Mouse (Mus musculus) E14TG2a.4 (cell line): ENCODE measurements around the gene Ttc7b.

Source experiments
- H3K27me3 ChIP-seq: 2 replicates; pipeline ENCODE4 v1.6.1; 2014; ENCODE audit warnings: low read length, control low read depth; ENCODE audit not compliant: insufficient read depth
- H3K36me3 ChIP-seq: 2 replicates; pipeline ENCODE4 v1.6.1; 2014; ENCODE audit warnings: low read length, control low read depth; ENCODE audit not compliant: insufficient read depth
- H3K4me1 ChIP-seq: replicated peaks from 2 replicates; pipeline ENCODE4 v1.6.1; 2014; ENCODE audit warnings: low read depth, low read length, control low read depth
- H3K4me3 ChIP-seq: replicated peaks from 2 replicates; pipeline ENCODE4 v1.5.1; 2014; ENCODE audit warnings: mild to moderate bottlenecking, low read length
- H3K9me3 ChIP-seq: 2 replicates; pipeline ENCODE4 v1.6.1; 2014; ENCODE audit warnings: low read length, control low read depth
- CTCF ChIP-seq: conservative IDR thresholded peaks from 2 replicates; pipeline ENCODE4 v1.5.1; 2014; ENCODE audit warnings: low read length
- NANOG ChIP-seq: IDR thresholded peaks from 2 replicates; pipeline ENCODE4 v1.6.1; 2014; ENCODE audit warnings: borderline replicate concordance, low read length, mixed read lengths
- POU5F1 ChIP-seq: IDR thresholded peaks from 2 replicates; pipeline ENCODE4 v1.6.1; 2014; ENCODE audit warnings: low read length, borderline replicate concordance

Ttc7b gene

DNA sequence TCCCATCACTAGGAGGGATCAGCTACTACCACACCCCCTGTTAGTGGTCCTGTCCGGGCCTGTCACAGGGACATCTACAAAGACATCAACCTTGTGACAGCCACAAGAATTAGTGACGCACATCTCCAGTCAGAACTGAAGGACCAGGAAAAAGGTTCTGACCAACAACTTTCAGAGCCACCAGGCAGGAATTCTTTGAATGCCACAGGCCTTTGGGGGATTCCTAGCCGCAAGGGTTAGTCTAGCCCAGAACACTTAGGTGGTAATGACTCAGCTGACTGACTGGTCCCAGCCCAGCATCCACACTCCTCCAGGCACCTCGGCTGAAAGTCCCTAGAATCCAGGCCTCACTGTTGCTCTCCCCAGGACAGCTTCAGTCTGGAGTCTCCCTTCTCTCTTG, 240.7 kb downstream of the Ttc7b start:
- TF ChIP-seq POU5F1, result no peak
- TF ChIP-seq CTCF, result no peak
- TF ChIP-seq NANOG, result no peak
- H3K27me3 ChIP-seq, result peaks cover 22% of the 10 kb centered on the region
- no peak overlapping the region for H3K4me3 ChIP-seq
- H3K36me3 ChIP-seq, result no peaks in the 10 kb centered on the region
- H3K4me1 ChIP-seq, result peaks cover 30% of the 10 kb centered on the region
- H3K9me3 ChIP-seq, result peaks cover 10% of the 10 kb centered on the region

DNA sequence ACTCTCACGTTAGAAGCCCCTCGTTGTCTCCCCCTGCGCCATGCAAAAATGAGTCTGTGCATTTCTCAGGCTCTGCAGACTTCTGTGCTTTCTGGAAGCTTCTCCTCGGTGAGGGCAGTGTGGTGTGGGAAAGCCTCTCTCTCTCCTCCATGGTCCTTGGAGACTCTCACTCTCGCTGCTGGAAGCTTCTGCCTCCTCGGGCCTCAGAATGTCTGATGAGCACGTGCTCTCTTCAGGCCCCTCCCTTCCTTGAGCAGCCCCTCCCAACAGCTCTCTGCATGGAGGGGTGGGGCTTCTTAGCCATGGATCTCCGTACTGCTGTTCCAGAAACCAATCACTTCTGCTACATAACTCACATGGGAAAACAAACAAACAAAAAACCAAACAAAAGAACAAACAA, 242.3 kb downstream of the Ttc7b start:
- Histone ChIP-seq H3K27me3 (peaks cover 32% of the 10 kb centered on the region), H3K4me3 (no peak overlapping the region), H3K36me3 (no peaks in the 10 kb centered on the region), H3K4me1 (peaks cover 22% of the 10 kb centered on the region), H3K9me3 (peaks cover 10% of the 10 kb centered on the region)
- TF ChIP-seq CTCF (no peak), NANOG (no peak), POU5F1 (no peak)

GRCm38 (mm10) chr12:100277534-100277905, 243.1 kb downstream of the Ttc7b start:
- peaks cover 10% of the 10 kb centered on the region for H3K9me3 ChIP-seq
- TF ChIP-seq POU5F1 (no peak), CTCF (no peak), NANOG (no peak)

GRCm38 (mm10) chr12:100276607-100277533, 243.8 kb downstream of the Ttc7b start:
- no peak for TF ChIP-seq NANOG
- no peak for TF ChIP-seq POU5F1
- no peak for TF ChIP-seq CTCF
- Histone ChIP-seq H3K4me3 (no peak overlapping the region), H3K27me3 (peaks cover 32% of the 10 kb centered on the region), H3K9me3 (peaks cover 10% of the 10 kb centered on the region), H3K36me3 (no peaks in the 10 kb centered on the region), H3K4me1 (peaks cover 16% of the 10 kb centered on the region)

More at GRCm38 (mm10) chr12:100277534-100277905, 243.1 kb downstream of the Ttc7b start:
- peaks cover 32% of the 10 kb centered on the region for H3K27me3 ChIP-seq
- no peak overlapping the region for H3K4me3 ChIP-seq
- peaks cover 16% of the 10 kb centered on the region for H3K4me1 ChIP-seq
- no peaks in the 10 kb centered on the region for H3K36me3 ChIP-seq

- Histone ChIP-seq H3K27me3 (peaks cover 32% of the 10 kb centered on the region), H3K4me3 (no peak overlapping the region)
- TF ChIP-seq CTCF, result no peak
- no peak for TF ChIP-seq POU5F1
- TF ChIP-seq NANOG, result no peak
These were observed 244.8 kb downstream of the Ttc7b start for GRCm38 (mm10) chr12:100275850-100276249.

DNA sequence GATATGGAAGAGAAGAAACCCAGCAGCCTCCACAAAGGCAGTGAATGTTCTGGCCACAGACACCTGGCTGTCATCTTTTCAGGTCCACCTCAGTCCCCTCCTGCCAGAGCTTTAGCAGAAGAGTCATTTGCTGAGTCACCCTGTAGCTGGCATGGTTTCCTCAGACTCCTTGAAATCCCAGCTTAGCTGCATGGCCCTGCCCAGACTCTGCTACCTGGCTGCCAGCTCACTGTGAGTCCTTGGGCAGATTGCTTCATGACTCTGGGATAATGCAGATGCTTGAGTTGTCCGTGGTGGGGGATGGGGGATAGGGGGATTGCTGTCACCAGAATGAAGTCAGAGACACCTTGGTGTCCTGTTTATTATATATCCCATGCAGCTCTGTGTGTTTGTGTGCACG, 247.6 kb downstream of the Ttc7b start:
- H3K4me1 ChIP-seq, result peaks cover 11% of the 10 kb centered on the region
- H3K36me3 ChIP-seq, result no peaks in the 10 kb centered on the region
- peaks cover 27% of the 10 kb centered on the region for H3K27me3 ChIP-seq
- H3K4me3 ChIP-seq, result no peak overlapping the region
- TF ChIP-seq POU5F1 (no peak), NANOG (no peak), CTCF (no peak)
- no peaks in the 10 kb centered on the region for H3K9me3 ChIP-seq

More at GRCm38 (mm10) chr12:100275850-100276249, 244.8 kb downstream of the Ttc7b start:
- Histone ChIP-seq H3K4me1 (peaks cover 16% of the 10 kb centered on the region), H3K9me3 (peaks cover 3% of the 10 kb centered on the region), H3K36me3 (no peaks in the 10 kb centered on the region)

GRCm38 (mm10) chr12:100269967-100270662, 250.5 kb downstream of the Ttc7b start:
- H3K4me1 ChIP-seq, result no peaks in the 10 kb centered on the region
- no peak overlapping the region for H3K4me3 ChIP-seq
- H3K36me3 ChIP-seq, result no peaks in the 10 kb centered on the region
- TF ChIP-seq NANOG (no peak), POU5F1 (no peak), CTCF (no peak)
- no peaks in the 10 kb centered on the region for H3K9me3 ChIP-seq
- H3K27me3 ChIP-seq, result peaks cover 21% of the 10 kb centered on the region

GRCm38 (mm10) chr12:100268011-100268410, 252.6 kb downstream of the Ttc7b start:
- TF ChIP-seq NANOG (no peak), POU5F1 (no peak), CTCF (no peak)

More at GRCm38 (mm10) chr12:100268011-100268410, 252.6 kb downstream of the Ttc7b start:
- Histone ChIP-seq H3K9me3 (no peaks in the 10 kb centered on the region), H3K4me3 (no peak overlapping the region), H3K27me3 (peaks cover 19% of the 10 kb centered on the region), H3K36me3 (no peaks in the 10 kb centered on the region), H3K4me1 (no peaks in the 10 kb centered on the region)
